Mouse (Mus musculus): Measurements from ENCODE around the gene Rbm39.
"Not testable (repeated sequence)": the region's sequence is repeated elsewhere in the genome, so short reads cannot be mapped to it uniquely, and the experiment has no call there.

Gene Rbm39

DNA sequence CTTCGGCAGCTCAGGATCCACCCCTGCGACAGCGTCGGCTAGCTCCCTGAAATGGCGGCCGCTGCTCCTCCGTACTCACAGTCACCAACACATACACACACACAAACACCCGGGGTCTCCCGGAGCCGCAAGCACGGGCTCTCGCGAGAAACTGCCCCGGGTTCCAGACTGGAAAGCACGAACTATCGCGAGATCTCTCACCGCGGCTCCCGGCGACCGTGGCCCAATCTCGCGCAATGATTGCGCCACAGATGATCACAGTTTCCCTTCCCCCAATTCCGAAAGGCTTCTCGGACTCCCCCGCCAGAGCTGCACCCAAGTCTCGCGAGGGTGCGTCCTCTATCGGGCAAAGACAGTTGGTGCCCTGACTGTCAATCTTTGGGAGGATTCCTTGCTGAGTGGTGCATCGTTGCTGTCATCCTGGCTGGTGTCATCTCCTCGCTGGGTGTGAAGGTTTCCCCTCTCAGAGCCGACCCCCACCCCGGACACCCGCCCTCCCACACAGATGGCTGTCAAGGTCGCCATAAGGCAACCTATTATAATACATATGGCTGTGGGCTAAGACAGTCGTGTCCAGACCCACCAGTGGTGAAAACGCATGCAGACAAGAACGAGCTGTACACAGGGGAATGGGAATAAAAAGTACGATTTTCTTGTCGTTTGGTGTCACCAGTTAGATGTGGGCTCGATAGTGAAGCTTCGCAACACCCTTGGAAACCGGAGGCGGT lies at the start of gene Rbm39:
Gene Rbm39, minus strand, starts transcription at position 145 of the 728 bp plus-strand sequence.
- in situ Hi-C loops (cut with MboI; ENCODE audit: unreplicated experiment in 2 of 2): loop anchor here in 1 of 2 experiments (5.0 kb wide), 1 partner anchor 33 kb away; no protein-coding TSS in a partner anchor

DNA sequence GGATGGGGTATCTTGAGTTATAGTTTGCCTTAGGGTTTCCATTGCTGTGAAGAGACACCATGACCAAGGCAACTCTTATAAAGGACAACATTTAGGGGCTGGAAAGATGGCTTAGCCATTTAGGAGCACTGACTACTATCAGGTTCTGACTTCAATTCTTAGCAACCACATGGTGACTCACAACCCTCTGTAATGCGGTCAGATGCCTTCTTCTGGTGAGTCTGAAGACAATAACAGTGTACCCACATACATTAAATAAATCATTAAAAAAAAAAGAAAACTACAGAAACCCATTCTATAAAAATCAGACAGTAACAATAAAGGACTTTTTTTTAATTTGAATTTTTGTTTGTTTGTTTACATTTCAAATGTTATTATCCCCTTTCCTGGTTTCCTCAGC lies 49.1 kb upstream of the Rbm39 start:
- in situ Hi-C loops (cut with MboI; ENCODE audit: unreplicated experiment in 2 of 2): no loop called here

- in situ Hi-C loops (cut with MboI; ENCODE audit: unreplicated experiment in 2 of 2): no loop called here
Measured at GRCm38 (mm10) chr2:156227689-156228088, 47.7 kb upstream of the Rbm39 start.

GRCm38 (mm10) chr2:156224043-156224442 lies 44.0 kb upstream of the Rbm39 start:
- in situ Hi-C loops (cut with MboI; ENCODE audit: unreplicated experiment in 2 of 2): no loop called here

DNA sequence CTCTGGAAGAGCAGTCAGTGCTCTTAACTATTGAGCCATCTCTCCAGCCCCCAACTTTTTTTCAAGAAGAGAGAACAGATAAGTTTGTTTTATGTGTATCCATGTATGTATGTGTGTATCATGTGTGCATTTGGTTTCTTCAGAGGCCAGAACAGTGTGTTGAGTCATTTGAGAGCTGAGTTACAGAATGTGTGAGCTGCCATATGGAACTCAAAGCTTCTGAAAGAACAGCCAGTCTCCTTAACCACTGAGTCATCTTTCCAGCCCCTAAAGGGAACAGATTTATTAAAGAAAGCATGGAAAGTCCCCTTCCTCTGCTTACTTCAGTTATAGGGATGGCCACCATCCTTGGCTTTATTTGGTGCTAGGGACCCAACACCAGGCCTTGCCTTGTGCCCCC lies 42.1 kb upstream of the Rbm39 start:
- in situ Hi-C loops (cut with MboI; ENCODE audit: unreplicated experiment in 2 of 2): no loop called here

DNA sequence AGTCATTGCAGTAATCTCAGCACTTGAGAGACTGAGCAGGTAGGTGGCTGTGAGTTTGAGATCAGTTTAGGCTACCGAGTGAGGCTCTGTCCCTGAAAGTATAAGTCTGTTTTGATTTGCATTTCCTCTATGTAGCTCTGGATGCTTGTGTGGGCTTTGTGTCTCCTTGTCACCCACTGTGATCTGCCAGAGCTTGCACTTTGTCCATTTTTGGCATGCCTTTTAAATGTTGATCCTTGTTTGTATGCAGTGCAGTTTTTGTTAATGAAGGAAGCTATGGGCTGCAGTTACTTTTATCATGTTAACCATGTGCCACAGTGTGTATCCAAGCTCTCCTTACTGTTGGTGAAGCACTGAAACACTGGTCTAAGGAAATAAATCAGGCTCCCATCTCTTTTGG lies 37.7 kb upstream of the Rbm39 start:
- in situ Hi-C loops (cut with MboI; ENCODE audit: unreplicated experiment in 2 of 2): no loop called here

GRCm38 (mm10) chr2:156203917-156204316 lies 23.9 kb upstream of the Rbm39 start:
- in situ Hi-C loops (cut with MboI; ENCODE audit: unreplicated experiment in 2 of 2): no loop called here

GRCm38 (mm10) chr2:156202848-156203437 lies 22.9 kb upstream of the Rbm39 start:
- in situ Hi-C loops (cut with MboI; ENCODE audit: unreplicated experiment in 2 of 2): no loop called here

- in situ Hi-C loops (cut with MboI; ENCODE audit: unreplicated experiment in 2 of 2): no loop called here
Measured at GRCm38 (mm10) chr2:156201486-156201885, 21.4 kb upstream of the Rbm39 start.

DNA sequence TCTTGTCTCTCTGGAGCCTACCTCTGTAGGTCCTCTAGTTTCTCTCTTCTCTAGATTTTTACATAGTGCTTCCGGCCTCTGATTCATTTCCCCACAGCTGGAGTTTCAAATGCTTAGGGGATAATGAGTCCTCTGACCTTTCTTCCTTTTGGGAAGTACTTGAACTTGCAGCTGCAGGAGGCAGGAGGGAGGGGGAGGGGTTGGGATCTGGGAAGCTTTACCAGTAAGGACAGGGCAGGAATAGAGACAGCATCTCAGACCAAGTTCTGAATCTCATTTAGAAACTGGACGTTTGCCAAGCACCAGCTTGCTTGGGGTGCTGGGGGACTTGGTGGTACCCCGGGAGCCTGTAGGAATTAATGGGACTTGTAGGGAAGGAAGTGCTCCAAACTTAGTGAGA lies 19.9 kb upstream of the Rbm39 start:
- in situ Hi-C loops (cut with MboI; ENCODE audit: unreplicated experiment in 2 of 2): no loop called here

DNA sequence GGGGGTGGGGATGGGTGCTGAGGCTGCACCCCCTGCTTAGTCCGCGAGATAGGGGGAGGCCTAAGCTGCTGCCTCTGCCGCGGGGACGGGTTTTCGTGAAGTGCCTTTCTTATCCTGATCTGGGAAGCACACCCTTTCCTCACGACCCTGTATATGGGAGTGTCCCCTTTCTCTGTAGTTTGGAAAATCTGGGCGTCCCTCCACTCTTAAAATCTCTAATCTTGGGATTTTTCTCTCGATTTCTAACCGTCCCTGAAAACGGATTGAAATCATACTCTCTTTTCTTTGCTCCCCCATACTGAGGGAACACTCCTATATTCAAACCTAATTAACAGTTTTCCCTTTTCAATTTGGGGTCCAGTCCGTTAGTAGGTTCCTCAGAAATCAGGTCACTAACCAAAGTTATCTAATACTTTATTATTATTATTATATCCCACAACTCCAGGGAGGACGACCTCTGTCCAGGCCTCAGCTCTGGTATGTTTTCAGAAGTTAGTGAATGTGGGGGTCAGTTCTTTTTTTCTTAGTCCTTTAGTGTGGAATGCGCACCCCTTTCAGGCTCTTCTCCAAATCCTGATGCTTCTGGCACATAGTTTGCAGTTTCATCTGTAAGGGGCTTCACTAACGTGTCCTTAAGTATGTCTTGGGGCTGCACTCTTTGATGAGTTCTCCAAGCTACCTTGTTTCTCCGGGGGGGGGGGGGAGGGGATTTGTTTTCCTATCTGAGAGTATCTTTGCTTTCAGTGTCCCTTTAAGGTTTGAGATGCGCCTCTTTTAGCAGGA lies 17.3 kb upstream of the Rbm39 start:
- in situ Hi-C loops (cut with MboI; ENCODE audit: unreplicated experiment in 2 of 2): no loop called here

- in situ Hi-C loops (cut with MboI; ENCODE audit: unreplicated experiment in 2 of 2): no loop called here
Measured at GRCm38 (mm10) chr2:156196302-156197128, 16.5 kb upstream of the Rbm39 start, which contains the start of gene Phf20. Gene Phf20, plus strand, starts transcription at chr2:156196466.

GRCm38 (mm10) chr2:156194571-156194970 lies 14.5 kb upstream of the Rbm39 start:
- in situ Hi-C loops (cut with MboI; ENCODE audit: unreplicated experiment in 2 of 2): no loop called here

DNA sequence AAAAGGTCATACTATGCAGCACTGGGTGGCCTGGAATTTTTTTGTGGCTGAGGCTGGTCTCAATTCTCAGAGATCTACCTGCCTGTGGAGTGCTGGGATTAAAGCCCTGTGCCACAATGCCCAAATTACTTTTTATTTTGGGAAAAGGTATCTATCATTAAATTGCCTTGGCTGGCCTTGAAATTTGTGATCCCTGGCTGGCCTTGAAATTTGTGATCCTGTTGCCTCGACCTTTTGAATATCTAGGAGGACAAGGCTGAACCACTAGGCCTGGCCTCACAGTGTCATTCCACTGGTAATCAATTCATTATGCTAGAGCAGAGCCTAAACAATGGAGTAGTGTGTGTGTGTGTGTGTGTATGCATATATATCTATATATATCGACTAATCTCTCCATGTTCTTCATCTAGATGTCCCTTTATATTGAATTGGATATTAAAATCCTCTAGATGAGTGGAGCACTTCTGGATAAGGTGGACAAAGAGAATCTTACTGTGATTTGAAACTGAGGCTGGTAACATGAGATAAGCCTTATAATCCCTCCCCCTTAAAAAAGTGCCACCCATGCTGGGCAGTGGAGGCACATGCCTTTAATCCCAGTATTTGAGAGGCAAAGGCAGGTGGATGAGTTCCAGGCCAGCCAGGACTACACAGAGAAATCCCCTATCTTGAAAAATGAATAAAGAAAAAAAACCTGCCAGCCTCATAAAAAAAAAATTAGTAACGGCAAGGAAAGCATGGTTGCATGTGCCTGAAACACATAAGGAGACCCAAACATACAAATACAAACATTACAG lies 13.2 kb upstream of the Rbm39 start:
- in situ Hi-C loops (cut with MboI; ENCODE audit: unreplicated experiment in 2 of 2): no loop called here

- in situ Hi-C loops (cut with MboI; ENCODE audit: unreplicated experiment in 2 of 2): no loop called here
Measured at GRCm38 (mm10) chr2:156192068-156192467, 12.0 kb upstream of the Rbm39 start.

GRCm38 (mm10) chr2:156191540-156191939 lies 11.5 kb upstream of the Rbm39 start:
- in situ Hi-C loops (cut with MboI; ENCODE audit: unreplicated experiment in 2 of 2): no loop called here

GRCm38 (mm10) chr2:156190004-156190896 lies 10.2 kb upstream of the Rbm39 start:
- in situ Hi-C loops (cut with MboI; ENCODE audit: unreplicated experiment in 2 of 2): no loop called here

DNA sequence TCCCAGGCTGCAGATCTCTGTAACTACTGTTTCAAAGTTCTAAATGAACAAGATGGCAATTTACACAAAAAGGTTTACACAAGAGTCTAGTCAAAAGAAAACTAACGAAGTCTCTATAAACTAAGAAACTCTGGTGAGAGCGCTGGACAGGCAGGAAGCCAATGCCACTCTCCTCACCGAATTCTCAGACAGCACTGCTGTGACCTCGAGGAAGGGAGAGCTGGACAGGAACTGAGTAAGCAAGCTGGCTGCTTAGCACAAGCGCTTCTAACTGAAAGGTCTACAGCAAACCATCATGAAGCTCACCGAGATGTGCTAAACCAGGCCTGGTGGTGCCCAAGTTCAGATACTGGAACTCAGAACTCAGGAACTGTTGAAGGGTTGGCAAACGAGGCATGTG lies 9.2 kb upstream of the Rbm39 start:
- in situ Hi-C loops (cut with MboI; ENCODE audit: unreplicated experiment in 2 of 2): not testable (repeated sequence)

- in situ Hi-C loops (cut with MboI; ENCODE audit: unreplicated experiment in 2 of 2): loop anchor here in 1 of 2 experiments (5.0 kb wide), 1 partner anchor 34 kb away; no protein-coding TSS in a partner anchor
Measured at GRCm38 (mm10) chr2:156181592-156181991, 1.6 kb upstream of the Rbm39 start.
